Mouse (Mus musculus): ENCODE measurements at regions not wholly inside any gene's neighbourhood (a gene's known extent, or its start where the extent isn't known, plus 50 kb on each side); places are given as distances from the start of the nearest gene placed in this dataset.

DNA sequence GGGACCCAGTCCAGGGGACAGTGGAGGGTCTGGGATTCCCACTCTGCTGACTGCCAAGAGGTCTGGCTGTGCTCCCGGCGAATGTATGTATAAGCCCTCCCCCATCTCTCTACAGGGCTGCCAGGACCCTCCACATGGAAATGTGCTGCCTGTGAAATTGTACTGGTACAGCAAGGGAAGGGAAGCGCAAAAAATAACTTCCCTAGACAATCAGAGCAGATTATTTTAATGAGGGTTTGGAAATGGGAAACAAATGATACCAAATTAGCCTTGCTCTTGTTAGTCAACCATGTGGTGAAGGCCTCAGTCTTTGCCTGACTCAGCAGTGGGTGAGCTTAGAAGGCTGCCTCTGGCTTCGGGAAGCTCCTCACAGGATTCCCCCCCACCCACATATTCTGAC, 386.8 kb upstream of the Plxna2 start:
- TF ChIP-seq CTCF (IDR thresholded peaks at IDR 0.05; ENCODE audit: extremely low read depth, insufficient read depth, insufficient read length, insufficient replicate concordance): no peak
- TF ChIP-seq POLR2A (IDR thresholded peaks at IDR 0.05; ENCODE audit: low read depth, low read length): no peak
